Mouse (Mus musculus): ENCODE results near the gene Smg5.
"Not testable (repeated sequence)": the region's sequence is repeated elsewhere in the genome, so short reads cannot be mapped to it uniquely, and the experiment has no call there.

The Smg5 gene

GRCm38 (mm10) chr3:88354396-88355165, 18.5 kb downstream of the Smg5 start:
- no peak for DNase-seq

GRCm38 (mm10) chr3:88359584-88359983, 23.5 kb downstream of the Smg5 start:
- DNase-seq = no peak

- no peak for DNase-seq
Observed at GRCm38 (mm10) chr3:88359989-88360388, 23.9 kb downstream of the Smg5 start.

- DNase-seq = no peak
Observed at GRCm38 (mm10) chr3:88361096-88361495, 25.0 kb downstream of the Smg5 start.

GRCm38 (mm10) chr3:88361612-88362313, 25.7 kb downstream of the Smg5 start:
- DNase-seq = no peak

GRCm38 (mm10) chr3:88363700-88364099, 27.6 kb downstream of the Smg5 start:
- DNase-seq = no peak

GRCm38 (mm10) chr3:88364337-88364736, 28.3 kb downstream of the Smg5 start, which contains the start of gene Paqr6:
TSS of gene Paqr6 (plus strand) at chr3:88364584.
- DNase-seq = no peak

- DNase-seq = no peak
Observed at GRCm38 (mm10) chr3:88365705-88366361, 29.8 kb downstream of the Smg5 start.

- not testable (repeated sequence) for DNase-seq
Observed at GRCm38 (mm10) chr3:88366830-88367428, 30.9 kb downstream of the Smg5 start.

GRCm38 (mm10) chr3:88367517-88367916, 31.5 kb downstream of the Smg5 start:
- not testable (repeated sequence) for DNase-seq

- not testable (repeated sequence) for DNase-seq
Observed at GRCm38 (mm10) chr3:88368511-88368910, 32.5 kb downstream of the Smg5 start.

GRCm38 (mm10) chr3:88372643-88373042, 36.6 kb downstream of the Smg5 start, which contains the start of gene Bglap3:
TSS of gene Bglap3 (minus strand) at chr3:88372743.
- not testable (repeated sequence) for DNase-seq

GRCm38 (mm10) chr3:88375750-88376626, 39.9 kb downstream of the Smg5 start:
- not testable (repeated sequence) for DNase-seq

- DNase-seq = not testable (repeated sequence)
Observed at GRCm38 (mm10) chr3:88376644-88377043, 40.6 kb downstream of the Smg5 start.

- DNase-seq = not testable (repeated sequence)
Observed at GRCm38 (mm10) chr3:88378599-88378998, 42.5 kb downstream of the Smg5 start, which contains the start of gene Bglap2. TSS of gene Bglap2 (minus strand) at chr3:88378699.

- DNase-seq = not testable (repeated sequence)
Observed at GRCm38 (mm10) chr3:88381389-88382315, 45.6 kb downstream of the Smg5 start.

GRCm38 (mm10) chr3:88382383-88382782, 46.3 kb downstream of the Smg5 start:
- DNase-seq = not testable (repeated sequence)

- DNase-seq = no peak
Observed at GRCm38 (mm10) chr3:88384364-88384763, 48.3 kb downstream of the Smg5 start, which contains the start of gene Bglap. TSS of gene Bglap (minus strand) at chr3:88384464.

GRCm38 (mm10) chr3:88393776-88394375, 57.8 kb downstream of the Smg5 start:
- no peak for DNase-seq

- DNase-seq = no peak
Observed at GRCm38 (mm10) chr3:88395288-88395687, 59.2 kb downstream of the Smg5 start.

Measured in cerebellum, adult 8-10 months (tissue).